ENCODE assay signal across 9 mouse cellular contexts in the genomic region with DNA sequence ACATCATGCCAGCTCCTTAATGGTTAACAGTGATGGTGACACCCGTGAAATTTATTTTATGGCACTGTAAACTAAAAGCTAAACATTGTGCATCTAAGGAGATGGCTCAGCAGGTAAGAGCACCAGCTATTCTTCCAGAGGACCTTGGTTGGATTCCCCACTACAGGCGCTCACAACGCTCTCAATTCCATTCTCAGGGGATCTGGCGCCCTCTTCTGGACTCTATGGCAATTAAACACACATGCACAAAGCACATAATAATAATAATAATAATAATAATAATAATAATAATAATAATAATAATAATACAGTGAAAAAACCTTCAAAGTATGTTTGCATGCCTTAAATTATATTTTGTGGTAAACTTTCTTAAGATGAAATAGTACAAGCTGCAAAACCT. TPM values are rescaled to one million over a fixed set of nuclear protein-coding genes. Genes with fewer than 3 reads are reported as not detected.
A peak's percentile ranks its signal among the peaks of the same experiment; 100 is the strongest.
DNase-seq lines count a peak whose midpoint lies in the region; ATAC-seq and TF ChIP-seq lines count a peak whose summit lies in the region.
"Had no signal": no experiment of that assay in that cellular context is flagged by ENCODE, and none has a peak within 500 bp of the region (broad histone marks: within the 10 kb centered on the region; RNA-seq: fewer than 3 reads in every experiment).

No protein-coding gene starts in this region.

- H3K4me2 ChIP-seq in liver, postnatal 0 days (ENCODE audit: low read depth, low read length) = no peak overlapping the region
- H3K4me2 ChIP-seq in liver, embryonic 11.5 days = no peak overlapping the region
- H3K4me2 ChIP-seq in lung, embryonic 14.5 days = no peak overlapping the region
- no peak overlapping the region for H3K4me2 ChIP-seq in forebrain, embryonic 13.5 days

- 36% methylated on average over 4 of the region's 4 CpGs for WGBS in liver, postnatal 0 days (ENCODE audit: insufficient replicate concordance)
- WGBS in liver, embryonic 11.5 days = 21% methylated on average over 4 of the region's 4 CpGs
- 27% methylated on average over 4 of the region's 4 CpGs for WGBS in lung, embryonic 14.5 days
- WGBS in forebrain, embryonic 13.5 days = 31% methylated on average over 4 of the region's 4 CpGs

- H3K27ac ChIP-seq in liver, postnatal 0 days (ENCODE audit: low read depth) = no peak overlapping the region
- H3K27ac ChIP-seq in liver, embryonic 11.5 days (ENCODE audit: low read depth, low read length) = no peak overlapping the region
- H3K27ac ChIP-seq in lung, embryonic 14.5 days (ENCODE audit: low read depth) = no peak overlapping the region
- H3K27ac ChIP-seq in forebrain, embryonic 13.5 days = no peak overlapping the region

- H3K9ac ChIP-seq in liver, postnatal 0 days (replicated peaks) = no peak overlapping the region
- H3K9ac ChIP-seq in liver, embryonic 11.5 days (ENCODE audit: low read depth, low read length) = no peak overlapping the region
- no peak overlapping the region for H3K9ac ChIP-seq in lung, embryonic 14.5 days
- no peak overlapping the region for H3K9ac ChIP-seq in forebrain, embryonic 13.5 days

- peak; percentile 56 for DNase-seq in embryo, embryonic 10 days (ENCODE audit: low spot score)
- no peak for DNase-seq in embryo, embryonic 9.5 days (ENCODE audit: extremely low spot score)
- no peak for DNase-seq in liver, postnatal 0 days
- no peak for DNase-seq in liver, embryonic 11.5 days (ENCODE audit: low spot score)
- peak; percentile 65 for DNase-seq in ZHBTc4 (ENCODE audit: low read depth, low spot score)
- peak; percentile 50 for DNase-seq in lung, embryonic 14.5 days
- no peak for DNase-seq in left cerebral cortex, postnatal 10 days (ENCODE audit: extremely low spot score in 1 of 2, low spot score in 2 of 2)

- intact Hi-C loops in left cerebral cortex, postnatal 10 days (cut with DNase I) = no loop called here

- H3K27me3 ChIP-seq in liver, postnatal 0 days (ENCODE audit: insufficient read depth, low read length) = no peaks in the 10 kb centered on the region
- no peaks in the 10 kb centered on the region; the same call in 1 of the 2 replicates for H3K27me3 ChIP-seq in liver, embryonic 11.5 days (replicated peaks; ENCODE audit: control insufficient read depth, insufficient read depth, low read length)
- no peaks in the 10 kb centered on the region for H3K27me3 ChIP-seq in lung, embryonic 14.5 days (ENCODE audit: insufficient read depth, low read length)
- H3K27me3 ChIP-seq in forebrain, embryonic 13.5 days = no peaks in the 10 kb centered on the region

- ATAC-seq in liver, postnatal 0 days = no peak
- ATAC-seq in liver, embryonic 11.5 days (replicated peaks; ENCODE audit: low FRiP score) = no peak
- no peak for ATAC-seq in lung, embryonic 14.5 days (ENCODE audit: insufficient read depth)
- ATAC-seq in forebrain, embryonic 13.5 days = no peak

- H3K4me3 ChIP-seq in liver, postnatal 0 days (ENCODE audit: low read depth, low read length) = no peak overlapping the region
- no peak overlapping the region for H3K4me3 ChIP-seq in liver, embryonic 11.5 days (ENCODE audit: low read depth, low read length)
- no peak overlapping the region for H3K4me3 ChIP-seq in lung, embryonic 14.5 days (ENCODE audit: low read depth, low read length)
- no peak overlapping the region for H3K4me3 ChIP-seq in forebrain, embryonic 13.5 days

- peak; percentile 31 for TF ChIP-seq CTCF in liver, postnatal 0 days (IDR thresholded peaks at IDR 0.05; ENCODE audit: low read depth)
- peak; percentile 16; the same call in 1 of the 2 replicates for TF ChIP-seq CTCF in lung, embryonic 14.5 days (IDR thresholded peaks at IDR 0.05; ENCODE audit: low read depth)

- TF ChIP-seq EP300 in liver, postnatal 0 days (IDR thresholded peaks at IDR 0.05; ENCODE audit: low read depth) = no peak

- no peaks in the 10 kb centered on the region for H3K9me3 ChIP-seq in liver, postnatal 0 days (ENCODE audit: low read length)
- H3K9me3 ChIP-seq in liver, embryonic 11.5 days (ENCODE audit: control insufficient read depth, low read length) = no peaks in the 10 kb centered on the region
- H3K9me3 ChIP-seq in lung, embryonic 14.5 days (ENCODE audit: low read depth, low read length) = no peaks in the 10 kb centered on the region
- no peaks in the 10 kb centered on the region for H3K9me3 ChIP-seq in forebrain, embryonic 13.5 days (replicated peaks)

- H3K36me3 ChIP-seq in liver, postnatal 0 days (replicated peaks; ENCODE audit: insufficient read depth, low read length) = no peaks in the 10 kb centered on the region
- H3K36me3 ChIP-seq in liver, embryonic 11.5 days (ENCODE audit: control insufficient read depth, insufficient read depth, low read length) = no peaks in the 10 kb centered on the region
- no peaks in the 10 kb centered on the region for H3K36me3 ChIP-seq in lung, embryonic 14.5 days (ENCODE audit: insufficient read depth)
- H3K36me3 ChIP-seq in forebrain, embryonic 13.5 days (ENCODE audit: poor library complexity, severe bottlenecking) = no peaks in the 10 kb centered on the region

- H3K4me1 ChIP-seq in liver, postnatal 0 days (ENCODE audit: insufficient read depth) = no peaks in the 10 kb centered on the region
- H3K4me1 ChIP-seq in liver, embryonic 11.5 days (replicated peaks; ENCODE audit: control insufficient read depth, insufficient read depth, low read length) = no peaks in the 10 kb centered on the region
- H3K4me1 ChIP-seq in lung, embryonic 14.5 days (ENCODE audit: insufficient read depth) = no peaks in the 10 kb centered on the region
- no peaks in the 10 kb centered on the region for H3K4me1 ChIP-seq in forebrain, embryonic 13.5 days

RNA-seq across cellular contexts. Expression of a gene that starts 11.6 kb away (rescaled TPM):
- polyA plus RNA-seq in liver, postnatal 0 days (2015; fragmentation: Nextera tagmentation; extraction: Ambion mirVana) = not detected in 2 replicates
- 0.06 TPM in 1 of 2 replicates, not detected in the other for polyA plus RNA-seq in liver, embryonic 11.5 days (2014; fragmentation: Nextera tagmentation; extraction: Ambion mirVana)
- polyA plus RNA-seq in lung, embryonic 14.5 days (2014; fragmentation: Nextera tagmentation; extraction: Ambion mirVana) = not detected in 2 replicates
- total RNA-seq in left cerebral cortex, postnatal 10 days (2021) = under 1 TPM; 0.24 to 0.32 TPM
- polyA plus RNA-seq in forebrain, embryonic 13.5 days (2015; fragmentation: Nextera tagmentation; extraction: Ambion mirVana) = 0.19 and 0.40 TPM in 2 replicates
- polyA plus RNA-seq: liver, embryonic 16.5 days had no signal

RNA-seq across cellular contexts. Expression of a gene that starts 49.1 kb away (rescaled TPM):
- 41.1 and 41.3 TPM in 2 replicates for polyA plus RNA-seq in liver, postnatal 0 days (2015; fragmentation: Nextera tagmentation; extraction: Ambion mirVana)
- 138 and 146 TPM in 2 replicates for polyA plus RNA-seq in liver, embryonic 11.5 days (2014; fragmentation: Nextera tagmentation; extraction: Ambion mirVana)
- 126 and 136 TPM in 2 replicates for polyA plus RNA-seq in lung, embryonic 14.5 days (2014; fragmentation: Nextera tagmentation; extraction: Ambion mirVana)
- 10 to 100 TPM; 76.8 to 94.9 TPM for total RNA-seq in left cerebral cortex, postnatal 10 days (2021)
- 173 and 174 TPM in 2 replicates for polyA plus RNA-seq in forebrain, embryonic 13.5 days (2015; fragmentation: Nextera tagmentation; extraction: Ambion mirVana)

Comparison
In these comparisons a context has a peak if more than half of its experiments do, and no peak if none do; other contexts are left out.
1. DNase-seq: peak in embryo, embryonic 10 days (single experiment), ZHBTc4 (single experiment) and lung, embryonic 14.5 days (single experiment); none in embryo, embryonic 9.5 days (single experiment), liver, postnatal 0 days (single experiment), liver, embryonic 11.5 days (single experiment) and left cerebral cortex, postnatal 10 days (0 of 2).